Comparison of ENCODE assay signal across 9 mouse cellular contexts in genomic region chr15:36943492-36944112, GRCm38 (mm10).
DNase-seq lines count a peak whose midpoint lies in the region; ATAC-seq lines count a peak whose summit lies in the region.
"Had no signal": no experiment of that assay in that cellular context is flagged by ENCODE, and none has a peak within 500 bp of the region (broad histone marks: within the 10 kb centered on the region; RNA-seq: fewer than 3 reads in every experiment).

No protein-coding gene starts in this region.

- 60% methylated on average over 12 of the region's 12 CpGs for WGBS in heart, embryonic 12.5 days
- 43% methylated on average over 12 of the region's 12 CpGs for WGBS in embryonic facial prominence, embryonic 14.5 days
- WGBS in kidney, embryonic 14.5 days: 49% methylated on average over 12 of the region's 12 CpGs

- H3K4me1 ChIP-seq in heart, embryonic 12.5 days (replicated peaks): peaks cover 16% of the 10 kb centered on the region
- peaks cover 13% of the 10 kb centered on the region; the same call in 1 of the 2 replicates for H3K4me1 ChIP-seq in embryonic facial prominence, embryonic 14.5 days (ENCODE audit: control insufficient read depth, insufficient read depth, low read length)
- H3K4me1 ChIP-seq in kidney, embryonic 14.5 days (ENCODE audit: control insufficient read depth, insufficient read depth, low read length): no peaks in the 10 kb centered on the region

- no peak overlapping the region for H3K27ac ChIP-seq in heart, embryonic 12.5 days (ENCODE audit: poor library complexity, severe bottlenecking)
- H3K27ac ChIP-seq in embryonic facial prominence, embryonic 14.5 days (replicated peaks; ENCODE audit: low read depth, low read length): no peak overlapping the region
- H3K27ac ChIP-seq in kidney, embryonic 14.5 days (ENCODE audit: low read depth, low read length): no peak overlapping the region

- H3K9me3 ChIP-seq in heart, embryonic 12.5 days (replicated peaks): no peaks in the 10 kb centered on the region
- no peaks in the 10 kb centered on the region for H3K9me3 ChIP-seq in embryonic facial prominence, embryonic 14.5 days (ENCODE audit: control insufficient read depth, low read length)
- no peaks in the 10 kb centered on the region for H3K9me3 ChIP-seq in kidney, embryonic 14.5 days (ENCODE audit: control insufficient read depth, low read length)

- intact Hi-C loops in heart, postnatal 14 days (cut with DNase I): no loop called here
- intact Hi-C loops in left cerebral cortex, postnatal 36 days (cut with DNase I): loop anchor here (1.0 kb wide), 2 partner anchors 17 to 151 kb away; no protein-coding TSS in a partner anchor

- 0 out of 2 replicates have a peak overlapping the region, but pooled peaks have one; percentile 9 for H3K9ac ChIP-seq in heart, embryonic 12.5 days
- H3K9ac ChIP-seq in embryonic facial prominence, embryonic 14.5 days (ENCODE audit: low read depth, low read length): no peak overlapping the region
- no peak overlapping the region for H3K9ac ChIP-seq in kidney, embryonic 14.5 days (ENCODE audit: low read depth, low read length)
- H3K9ac ChIP-seq: lung, embryonic 14.5 days had no signal

- ATAC-seq in heart, embryonic 12.5 days (ENCODE audit: insufficient number of reproducible peaks, low FRiP score): no peak
- ATAC-seq in embryonic facial prominence, embryonic 14.5 days (ENCODE audit: low read depth): no peak
- no peak for ATAC-seq in monocyte, adult 5-6 weeks (replicated peaks; ENCODE audit: insufficient number of reproducible peaks, low FRiP score, low TSS enrichment, poor library complexity, severe bottlenecking)
- no peak for ATAC-seq in kidney, embryonic 14.5 days (ENCODE audit: low FRiP score, low TSS enrichment)

- no peaks in the 10 kb centered on the region for H3K36me3 ChIP-seq in heart, embryonic 12.5 days
- H3K36me3 ChIP-seq in embryonic facial prominence, embryonic 14.5 days (ENCODE audit: control insufficient read depth, insufficient read depth, low read length): no peaks in the 10 kb centered on the region
- H3K36me3 ChIP-seq in kidney, embryonic 14.5 days (ENCODE audit: control insufficient read depth, insufficient read depth, low read length): no peaks in the 10 kb centered on the region

- no peaks in the 10 kb centered on the region for H3K27me3 ChIP-seq in heart, embryonic 12.5 days (replicated peaks)
- no peaks in the 10 kb centered on the region for H3K27me3 ChIP-seq in embryonic facial prominence, embryonic 14.5 days (replicated peaks; ENCODE audit: control insufficient read depth, insufficient read depth, low read length)
- H3K27me3 ChIP-seq in kidney, embryonic 14.5 days (ENCODE audit: control insufficient read depth, insufficient read depth, low read length): no peaks in the 10 kb centered on the region

- H3K4me2 ChIP-seq in heart, embryonic 12.5 days: no peak overlapping the region
- H3K4me2 ChIP-seq in embryonic facial prominence, embryonic 14.5 days (ENCODE audit: low read depth, low read length): no peak overlapping the region
- H3K4me2 ChIP-seq in kidney, embryonic 14.5 days (replicated peaks; ENCODE audit: low read depth, low read length): no peak overlapping the region
- H3K4me2 ChIP-seq: lung, embryonic 14.5 days had no signal

- no peak for DNase-seq in heart, postnatal 14 days
- peak; percentile 38 for DNase-seq in embryonic facial prominence, embryonic 14.5 days (ENCODE audit: low spot score)
- DNase-seq in left cerebral cortex, postnatal 36 days (ENCODE audit: low spot score in 2 of 2): peak; percentile 46 to 53
- DNase-seq in retina, embryonic 14.5 days (ENCODE audit: low spot score): peak; percentile 70
- no peak for DNase-seq in kidney, adult 9 months
- DNase-seq: lung, embryonic 14.5 days had no signal

- H3K4me3 ChIP-seq in heart, embryonic 12.5 days: no peak overlapping the region
- no peak overlapping the region for H3K4me3 ChIP-seq in embryonic facial prominence, embryonic 14.5 days (ENCODE audit: low read depth, low read length)
- no peak overlapping the region for H3K4me3 ChIP-seq in kidney, embryonic 14.5 days (ENCODE audit: low read length)

Comparison
In these comparisons a context has a peak if more than half of its experiments do, and no peak if none do; other contexts are left out.
1. DNase-seq: peak in embryonic facial prominence, embryonic 14.5 days (single experiment), left cerebral cortex, postnatal 36 days (2 of 2) and retina, embryonic 14.5 days (single experiment); none in heart, postnatal 14 days (0 of 2) and kidney, adult 9 months (single experiment).